Mouse (Mus musculus) forelimb bud, embryonic 11.5 days (tissue): Measurements from ENCODE around the gene Igsf9.

Source experiments
- DNase-seq: peaks from one replicate; pipeline ENCODE4 v3.0.0-alpha.2; 2012; ENCODE audit warnings: low read depth, low spot score

Igsf9 gene

GRCm38 (mm10) chr1:172468301-172468877 lies 13.2 kb upstream of the Igsf9 start:
- DNase-seq: no peak

DNA sequence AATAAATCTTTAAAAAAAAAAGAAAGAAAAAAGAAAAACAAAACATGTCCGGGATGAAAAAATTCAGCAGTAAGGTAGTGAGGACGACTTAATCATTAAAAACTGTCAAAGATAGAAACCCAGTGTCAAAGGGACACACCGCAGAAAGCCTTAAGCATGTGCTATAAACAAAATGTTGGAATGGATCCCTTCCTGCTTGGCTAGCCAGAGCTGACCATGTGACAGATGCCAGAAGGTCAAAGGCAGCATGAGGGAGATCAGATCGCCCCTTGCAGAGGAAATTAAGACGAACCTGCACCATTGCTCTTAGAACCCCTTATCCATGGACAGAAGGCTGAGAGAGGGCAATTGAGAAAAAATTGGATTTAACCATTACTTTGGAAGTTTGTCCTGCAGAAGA lies 12.2 kb upstream of the Igsf9 start:
- no peak for DNase-seq

DNA sequence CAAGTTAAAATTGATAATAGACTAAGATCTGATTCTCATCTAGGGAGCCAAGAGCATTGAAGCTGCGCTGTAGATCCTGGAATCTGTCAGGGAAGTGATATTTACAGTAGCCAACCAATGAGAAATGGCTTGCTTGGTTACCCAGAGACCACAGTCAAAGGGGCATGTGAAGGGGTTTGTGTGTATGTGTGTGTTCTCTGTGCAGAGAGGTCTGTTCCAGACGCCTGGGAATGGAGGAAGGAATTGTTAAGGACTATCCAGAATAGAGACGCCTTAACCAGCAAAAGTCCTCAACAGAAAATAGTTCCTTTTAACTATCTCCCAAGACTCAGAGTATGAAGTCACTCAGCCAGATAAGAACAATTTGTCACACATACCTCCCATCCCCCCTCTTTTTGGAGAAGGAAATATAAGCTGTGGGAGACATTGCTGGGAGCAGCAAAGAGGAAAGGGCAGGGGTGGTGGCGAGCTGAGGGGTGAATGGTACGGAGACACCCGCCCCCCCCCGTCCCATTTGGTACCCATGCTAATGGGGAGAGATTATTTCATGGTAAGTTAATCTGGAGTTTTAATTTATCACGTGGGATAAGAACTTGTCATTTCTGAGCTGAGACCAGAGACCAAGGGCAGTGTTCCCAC lies 11.7 kb upstream of the Igsf9 start:
- no peak for DNase-seq

DNA sequence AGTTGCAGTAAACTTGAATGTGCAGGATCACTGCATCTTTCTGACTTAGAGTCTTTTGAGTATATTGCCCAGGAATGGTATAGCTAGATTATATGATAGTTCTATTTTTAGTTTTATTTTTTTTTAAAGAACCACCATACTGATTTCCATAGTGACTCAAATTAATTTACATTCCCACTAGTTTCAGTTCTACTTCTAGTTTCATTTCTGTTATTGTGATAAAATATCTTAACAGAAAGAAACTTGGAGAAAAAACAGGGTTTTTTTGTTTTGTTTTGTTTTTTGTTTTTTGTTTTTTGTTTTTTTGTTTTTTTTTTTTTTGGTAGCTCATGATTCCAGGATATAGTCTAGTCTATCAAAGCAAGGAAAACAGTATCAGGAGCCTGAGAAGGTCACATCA lies 8.7 kb upstream of the Igsf9 start:
- DNase-seq: no peak

- no peak for DNase-seq
Measured at GRCm38 (mm10) chr1:172474196-172474595, 7.4 kb upstream of the Igsf9 start.

GRCm38 (mm10) chr1:172475054-172475741 lies 6.4 kb upstream of the Igsf9 start, which contains the start of gene Slamf9:
Gene Slamf9 (plus strand): TSS chr1:172475358.
- DNase-seq: no peak

- no peak for DNase-seq
Measured at GRCm38 (mm10) chr1:172478020-172478419, 3.6 kb upstream of the Igsf9 start.

DNA sequence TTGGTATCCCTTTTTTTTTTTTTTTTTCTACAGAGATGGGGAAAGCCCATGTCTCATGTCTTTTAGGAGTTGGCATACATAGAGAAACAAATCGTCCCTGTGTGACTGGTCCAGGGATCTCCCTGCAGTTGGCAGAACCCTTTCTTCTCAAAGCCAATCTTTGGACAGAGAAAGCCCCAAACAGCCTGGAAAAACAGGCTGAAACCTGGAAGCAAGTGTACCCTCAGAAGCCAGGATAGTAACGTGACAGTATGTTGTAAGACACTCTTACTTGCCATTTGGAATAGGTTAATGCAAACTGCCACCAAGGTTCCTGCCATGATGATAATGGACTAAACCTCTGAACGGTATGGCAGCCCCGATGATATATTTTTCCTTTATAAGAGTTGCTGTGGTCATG lies 1.2 kb upstream of the Igsf9 start:
- DNase-seq: no peak

DNA sequence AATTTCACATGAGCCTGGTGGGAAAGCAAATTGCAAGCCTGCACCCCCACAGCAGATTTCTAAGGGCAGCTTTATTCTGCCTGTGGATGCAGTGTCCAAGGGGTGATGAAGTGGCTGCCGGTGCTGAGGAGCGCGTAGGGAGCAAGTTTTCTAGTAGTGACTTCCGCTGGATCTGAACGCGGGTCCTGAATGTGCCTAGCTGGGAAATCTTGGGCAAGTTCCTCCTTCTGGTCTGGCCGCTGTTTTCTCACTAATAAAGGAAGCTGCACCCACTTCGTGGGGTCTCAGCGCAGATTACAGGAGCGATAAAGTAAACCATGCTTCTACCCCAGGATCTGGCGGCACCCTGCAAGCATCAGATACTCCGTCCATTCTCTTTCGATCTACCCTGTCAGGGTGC lies 477 bp upstream of the Igsf9 start:
- no peak for DNase-seq

DNA sequence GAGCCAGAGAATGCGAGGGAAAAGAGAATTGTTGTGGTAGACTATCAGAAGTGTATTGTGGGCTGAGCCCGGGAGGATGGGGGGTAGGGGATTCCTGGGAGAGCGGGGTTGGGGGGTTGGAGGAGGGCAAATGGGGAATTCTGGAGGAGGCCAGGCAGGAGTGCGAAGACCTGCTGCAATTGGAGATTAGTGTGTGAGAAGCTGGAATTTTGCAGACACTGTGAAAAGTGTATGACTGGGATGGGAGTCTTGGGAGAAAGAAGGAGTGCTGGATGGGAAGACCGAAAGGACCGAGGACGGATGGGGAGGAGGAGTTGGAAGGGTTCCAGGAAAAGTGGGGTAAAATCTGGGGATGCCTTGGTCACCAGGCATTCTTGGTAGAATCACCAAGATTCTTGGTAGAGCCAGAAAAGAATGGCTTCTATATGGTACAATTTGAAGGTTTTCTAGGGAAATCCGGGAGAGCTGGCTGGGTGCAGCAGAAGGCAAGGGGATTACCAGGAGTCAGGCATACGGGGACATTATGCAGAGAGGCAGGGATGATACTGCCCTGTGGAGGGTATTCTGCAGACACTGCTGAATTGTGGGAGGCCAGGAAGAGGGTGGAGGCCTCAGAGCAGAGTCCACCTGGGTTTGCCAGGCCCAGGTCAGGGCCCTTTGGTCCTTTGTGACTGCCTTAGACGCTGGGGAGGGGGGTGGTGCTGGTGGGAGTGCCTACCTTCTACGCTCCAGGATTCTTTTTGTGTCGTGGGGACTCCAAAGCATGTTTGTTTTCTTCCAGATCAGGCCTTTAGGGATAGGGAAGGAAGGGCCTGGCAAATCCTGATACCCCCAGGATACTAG lies 1.2 kb downstream of the Igsf9 start:
- DNase-seq: no peak

DNA sequence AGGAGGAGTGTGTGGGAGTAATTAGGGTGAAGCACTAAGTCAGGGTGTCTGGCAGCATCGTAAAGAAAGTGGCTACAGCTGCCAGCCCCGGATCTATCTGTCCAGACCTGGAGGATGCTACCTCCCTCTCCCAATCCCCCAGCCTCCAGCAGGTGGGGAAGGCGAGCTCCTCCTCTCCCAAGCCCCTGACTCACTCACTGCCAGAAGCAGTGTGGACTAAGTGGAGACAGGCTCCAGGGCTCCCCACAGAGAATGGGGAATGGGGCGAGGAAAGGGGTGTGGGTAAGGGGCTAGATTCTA lies 1.7 kb downstream of the Igsf9 start:
- no peak for DNase-seq

DNA sequence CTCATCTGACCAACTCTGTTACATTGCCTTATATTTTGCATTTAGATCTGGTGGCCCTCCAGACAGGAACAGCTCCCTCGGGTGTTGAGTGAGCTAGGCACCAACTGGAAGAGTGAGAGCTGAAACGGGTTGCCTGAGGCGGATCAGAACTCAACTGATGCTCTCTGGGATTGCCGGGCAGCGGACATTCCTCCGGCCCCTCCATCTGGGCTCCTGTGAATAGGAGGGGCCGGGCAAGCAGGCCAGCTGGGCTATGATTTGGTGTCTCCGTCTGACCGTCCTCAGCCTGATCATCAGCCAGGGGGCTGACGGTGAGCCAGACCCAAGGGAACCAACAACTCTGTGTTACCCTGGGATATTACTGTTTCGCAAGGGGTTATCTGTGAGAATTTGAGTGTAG lies 2.6 kb downstream of the Igsf9 start:
- no peak for DNase-seq

DNA sequence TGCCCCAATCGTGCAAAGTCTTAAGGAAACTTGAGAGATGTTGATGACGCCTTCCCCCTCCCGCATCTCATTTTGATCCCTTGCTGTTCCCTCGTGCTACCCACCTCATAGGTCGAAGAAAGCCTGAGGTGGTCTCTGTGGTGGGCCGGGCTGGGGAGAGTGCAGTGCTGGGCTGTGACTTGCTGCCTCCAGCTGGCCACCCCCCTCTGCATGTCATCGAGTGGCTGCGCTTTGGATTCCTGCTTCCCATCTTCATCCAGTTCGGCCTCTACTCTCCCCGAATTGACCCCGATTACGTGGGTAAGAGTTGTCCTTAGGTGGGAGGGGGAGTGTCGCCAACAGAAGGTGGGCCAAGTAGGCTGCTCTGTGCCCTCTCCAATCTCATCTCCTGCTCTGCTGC lies 3.1 kb downstream of the Igsf9 start:
- DNase-seq: no peak

- no peak for DNase-seq
Measured at GRCm38 (mm10) chr1:172485821-172486220, 4.2 kb downstream of the Igsf9 start.

DNA sequence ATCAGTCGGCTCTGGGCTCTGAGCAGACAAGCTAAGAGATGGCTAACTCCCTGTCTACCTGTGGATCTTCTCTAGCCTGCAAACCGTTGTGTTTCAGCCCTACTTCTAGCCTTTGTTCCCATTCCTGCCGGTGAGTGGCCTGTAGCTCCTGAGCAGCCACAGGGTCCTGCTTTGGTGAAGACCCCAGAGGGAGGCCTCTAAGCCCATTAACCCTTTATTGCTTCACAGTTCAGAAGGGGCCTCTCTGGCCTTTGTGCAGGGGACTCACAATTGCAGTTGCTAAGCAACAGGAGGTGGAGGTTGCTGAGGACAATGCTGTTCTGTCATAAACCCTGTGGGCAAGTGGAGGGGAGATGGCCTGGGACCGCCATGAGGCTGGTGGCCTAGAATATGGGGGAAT lies 4.6 kb downstream of the Igsf9 start:
- DNase-seq: no peak

GRCm38 (mm10) chr1:172486651-172487050 lies 5.1 kb downstream of the Igsf9 start:
- DNase-seq: no peak

- DNase-seq: no peak
Measured at GRCm38 (mm10) chr1:172487859-172488258, 6.3 kb downstream of the Igsf9 start.

DNA sequence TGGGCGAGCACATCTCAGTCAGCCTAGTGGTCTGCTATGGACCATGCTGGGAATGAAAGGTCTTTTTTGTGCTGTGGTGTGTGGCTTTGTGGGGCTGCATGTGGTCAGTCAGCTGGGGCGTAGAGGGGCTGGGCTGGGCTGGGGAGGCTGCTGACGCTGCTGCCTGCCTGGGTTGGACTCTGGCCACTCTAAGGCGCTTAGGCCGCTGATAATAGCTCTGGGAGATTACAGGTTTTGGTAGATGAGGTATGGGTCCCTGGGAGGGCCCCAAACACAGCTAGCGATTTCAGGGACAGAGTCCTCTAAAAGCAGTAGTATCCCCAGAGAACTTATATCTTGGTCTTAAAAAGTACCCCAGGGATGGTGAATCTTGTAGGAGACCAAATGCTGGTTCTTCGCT lies 7.2 kb downstream of the Igsf9 start:
- no peak for DNase-seq

DNA sequence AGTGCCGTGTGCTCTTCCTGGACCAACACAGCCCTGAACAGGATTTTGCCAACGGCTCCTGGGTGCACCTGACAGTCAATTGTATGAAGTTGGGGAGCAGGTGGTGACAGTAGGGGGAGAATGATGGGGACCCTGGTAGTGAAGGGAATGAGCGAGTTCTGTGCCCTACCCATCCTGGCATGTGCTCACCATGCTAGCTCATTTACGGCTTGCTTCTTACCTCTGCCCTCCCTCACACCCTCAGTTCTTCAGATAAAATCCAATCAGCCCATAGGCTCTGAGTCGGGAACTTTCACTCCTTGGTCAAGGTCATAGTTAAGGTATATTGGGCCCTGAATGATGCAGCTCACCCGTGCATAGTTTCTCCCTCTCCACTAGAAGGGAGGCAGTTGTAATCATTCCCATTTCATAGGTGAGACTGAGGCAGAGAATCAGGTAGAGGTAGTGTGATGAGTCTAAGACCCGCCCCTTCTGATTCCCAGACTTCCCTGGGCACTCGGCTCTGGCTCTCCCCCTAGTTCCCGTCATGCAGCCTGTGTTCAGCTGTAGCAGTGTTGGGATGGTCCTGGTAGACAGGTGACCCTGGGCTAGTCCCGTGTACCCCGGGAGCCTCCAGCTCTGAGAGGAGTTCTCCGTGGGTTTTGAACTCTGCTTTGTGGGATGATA lies 8.1 kb downstream of the Igsf9 start:
- DNase-seq: no peak

GRCm38 (mm10) chr1:172490261-172490661 lies 8.7 kb downstream of the Igsf9 start:
- peak; percentile 83 for DNase-seq

DNA sequence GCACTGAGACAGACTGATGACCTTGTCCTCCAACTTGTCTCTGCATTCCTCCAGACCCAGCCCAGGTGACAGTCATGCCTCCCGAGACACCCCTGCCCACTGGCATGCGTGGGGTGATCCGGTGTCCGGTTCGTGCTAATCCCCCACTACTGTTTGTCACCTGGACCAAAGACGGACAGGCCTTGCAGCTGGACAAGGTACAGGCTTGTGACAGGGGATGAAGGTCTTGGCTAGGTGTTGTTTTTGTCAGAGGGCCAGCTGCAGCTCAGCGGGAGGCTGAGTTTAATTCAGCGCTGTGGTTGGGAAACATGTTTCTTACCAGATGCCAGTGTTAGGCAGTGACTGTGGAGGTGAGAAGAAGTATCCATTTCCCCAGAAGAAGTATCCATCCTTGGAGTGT lies 10.5 kb downstream of the Igsf9 start:
- DNase-seq: no peak

DNA sequence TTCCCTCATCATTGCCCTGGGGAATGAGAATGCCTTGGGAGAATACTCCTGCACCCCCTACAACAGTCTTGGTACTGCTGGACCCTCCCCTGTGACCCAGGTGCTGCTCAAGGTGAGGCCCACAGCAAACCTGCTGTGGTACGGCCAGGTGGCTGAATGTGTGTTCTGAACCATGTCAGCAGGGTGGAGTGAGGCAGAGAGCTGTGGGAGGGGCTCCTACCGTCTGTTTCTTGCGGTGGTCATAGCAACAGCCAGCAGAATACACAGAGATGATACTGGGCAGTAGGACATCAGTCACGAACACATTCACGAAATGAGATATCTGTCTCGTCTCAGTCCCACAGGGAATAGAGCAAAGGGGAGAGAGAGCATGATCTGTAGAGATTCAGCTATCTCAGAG lies 11.9 kb downstream of the Igsf9 start:
- DNase-seq: no peak
